In the genomic region with DNA sequence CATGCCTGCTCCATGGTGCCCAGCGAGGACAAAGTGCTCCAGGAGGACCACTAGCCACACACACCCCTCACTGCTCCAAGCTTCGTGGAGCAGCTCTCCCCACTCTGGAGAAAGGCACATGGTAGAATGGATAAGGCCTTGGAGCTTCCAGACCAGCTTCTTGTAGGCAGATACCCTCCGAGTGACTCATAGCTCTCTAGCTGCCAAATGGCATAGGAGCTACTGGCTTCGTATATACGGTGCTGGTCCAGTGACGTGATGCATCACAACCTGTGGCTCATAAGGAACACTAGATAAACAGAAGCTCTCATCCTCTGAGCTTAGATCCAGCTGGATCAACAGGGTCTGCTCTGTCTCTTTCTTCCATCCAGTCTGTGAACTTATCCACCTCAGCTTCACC, we compare ENCODE assay signal across 24 mouse cellular contexts.
DNase-seq lines count a peak whose midpoint lies in the region; ATAC-seq lines count a peak whose summit lies in the region.
"Had no signal": no experiment of that assay in that cellular context is flagged by ENCODE, and none has a peak within 500 bp of the region (broad histone marks: within the 10 kb centered on the region; RNA-seq: fewer than 3 reads in every experiment).

No protein-coding gene starts in this region.

- DNase-seq in adrenal gland, adult 2 months: peak; percentile 13
- DNase-seq in adrenal gland, adult (ENCODE audit: inconsistent age in 2 of 2, low spot score in 1 of 2): no peak
- DNase-seq in kidney, postnatal 36 days: no peak
- DNase-seq in 3T3-L1 (ENCODE audit: low read depth, low spot score): peak; percentile 60
- DNase-seq in brain, adult 2 months (ENCODE audit: low read depth, low spot score): peak; percentile 59
- no peak for DNase-seq in gastrocnemius, postnatal 14 days
- DNase-seq: adrenal gland, adult 8-10 months; adrenal gland, postnatal 25 days; cerebellum, adult 18-20 months; cerebellum, adult 9-10 months; gastrocnemius, postnatal 10 days; heart, adult 11 months; heart, postnatal 14 days; heart, postnatal 4 days had no signal

- ATAC-seq in kidney, embryonic 15.5 days (replicated peaks; ENCODE audit: low FRiP score): peak; percentile 41
- ATAC-seq: CD4-positive, CD25-positive, alpha-beta regulatory T cell, adult 4 months; forebrain, embryonic 13.5 days; forebrain, embryonic 16.5 days; inflammation-experienced regulatory T-cells, adult 6 months; intestine, embryonic 16.5 days had no signal

- intact Hi-C loops in gastrocnemius, postnatal 14 days (cut with DNase I; ENCODE audit: low total_unique reads): no loop called here

- H3K4me2 ChIP-seq in kidney, embryonic 15.5 days: no peak overlapping the region
- H3K4me2 ChIP-seq: forebrain, embryonic 13.5 days; heart, embryonic 12.5 days; hindbrain, embryonic 14.5 days had no signal

- no peak overlapping the region for H3K27ac ChIP-seq in kidney, embryonic 15.5 days
- H3K27ac ChIP-seq: forebrain, embryonic 10.5 days; forebrain, embryonic 13.5 days; hindbrain, embryonic 14.5 days; hindbrain, postnatal 0 days had no signal

- H3K4me3 ChIP-seq in kidney, embryonic 15.5 days (replicated peaks): no peak overlapping the region
- H3K4me3 ChIP-seq: forebrain, embryonic 10.5 days; forebrain, embryonic 13.5 days; heart, embryonic 12.5 days had no signal

- no peak overlapping the region for H3K9ac ChIP-seq in kidney, embryonic 15.5 days
- H3K9ac ChIP-seq: forebrain, embryonic 13.5 days; heart, embryonic 12.5 days; hindbrain, embryonic 14.5 days had no signal

- H3K36me3 ChIP-seq in kidney, embryonic 15.5 days: no peaks in the 10 kb centered on the region
- H3K36me3 ChIP-seq: forebrain, embryonic 10.5 days; heart, embryonic 12.5 days had no signal

- no peaks in the 10 kb centered on the region for H3K9me3 ChIP-seq in kidney, embryonic 15.5 days (replicated peaks)
- H3K9me3 ChIP-seq: forebrain, embryonic 10.5 days; forebrain, embryonic 13.5 days; heart, embryonic 12.5 days had no signal

- WGBS in kidney, embryonic 15.5 days: 58% methylated on average over 6 of the region's 6 CpGs

- peaks cover 36% of the 10 kb centered on the region for H3K4me1 ChIP-seq in kidney, embryonic 15.5 days

- H3K27me3 ChIP-seq in kidney, embryonic 15.5 days: peaks cover 49% of the 10 kb centered on the region

Comparison
In these comparisons a context has a peak if more than half of its experiments do, and no peak if none do; other contexts are left out.
1. DNase-seq: peak in adrenal gland, adult 2 months (single experiment), 3T3-L1 (single experiment) and brain, adult 2 months (single experiment); none in adrenal gland, adult (0 of 2), kidney, postnatal 36 days (0 of 2) and gastrocnemius, postnatal 14 days (single experiment).